Mouse (Mus musculus): ENCODE measurements at regions not wholly inside any gene's neighbourhood (a gene's known extent, or its start where the extent isn't known, plus 50 kb on each side); places are given as distances from the start of the nearest gene placed in this dataset.

GRCm38 (mm10) chr13:53717582-53717981 lies 244.7 kb upstream of the Msx2 start:
- peak; percentile 58 for DNase-seq (ENCODE audit: low read depth, low spot score)

GRCm38 (mm10) chr13:53717086-53717485 lies 244.2 kb upstream of the Msx2 start:
- DNase-seq (ENCODE audit: low read depth, low spot score) = no peak

GRCm38 (mm10) chr13:53709062-53709461 lies 236.2 kb upstream of the Msx2 start:
- DNase-seq (ENCODE audit: low read depth, low spot score) = no peak

GRCm38 (mm10) chr13:53707548-53707947 lies 234.7 kb upstream of the Msx2 start:
- peak; percentile 35 for DNase-seq (ENCODE audit: low read depth, low spot score)

GRCm38 (mm10) chr13:53704104-53704503 lies 231.2 kb upstream of the Msx2 start:
- no peak for DNase-seq (ENCODE audit: low read depth, low spot score)

GRCm38 (mm10) chr13:53700236-53700635 lies 227.4 kb upstream of the Msx2 start:
- DNase-seq (ENCODE audit: low read depth, low spot score) = no peak

- peak; percentile 43 for DNase-seq (ENCODE audit: low read depth, low spot score)
Observed at GRCm38 (mm10) chr13:53697954-53698353, 225.1 kb upstream of the Msx2 start.

GRCm38 (mm10) chr13:53695385-53695784 lies 222.5 kb upstream of the Msx2 start:
- no peak for DNase-seq (ENCODE audit: low read depth, low spot score)

GRCm38 (mm10) chr13:53688934-53689333 lies 216.1 kb upstream of the Msx2 start:
- DNase-seq (ENCODE audit: low read depth, low spot score) = no peak

- peak; percentile 83 for DNase-seq (ENCODE audit: low read depth, low spot score)
Observed at GRCm38 (mm10) chr13:53688489-53688888, 215.6 kb upstream of the Msx2 start.

- peak; percentile 52 for DNase-seq (ENCODE audit: low read depth, low spot score)
Observed at GRCm38 (mm10) chr13:53684498-53684897, 211.6 kb upstream of the Msx2 start.

GRCm38 (mm10) chr13:53677187-53677586 lies 204.3 kb upstream of the Msx2 start:
- DNase-seq (ENCODE audit: low read depth, low spot score) = no peak

GRCm38 (mm10) chr13:53670361-53670760 lies 197.5 kb upstream of the Msx2 start:
- DNase-seq (ENCODE audit: low read depth, low spot score) = no peak

GRCm38 (mm10) chr13:53667518-53667917 lies 194.6 kb upstream of the Msx2 start:
- no peak for DNase-seq (ENCODE audit: low read depth, low spot score)

- no peak for DNase-seq (ENCODE audit: low read depth, low spot score)
Observed at GRCm38 (mm10) chr13:53665592-53665991, 192.7 kb upstream of the Msx2 start.

- DNase-seq (ENCODE audit: low read depth, low spot score) = peak; percentile 53
Observed at GRCm38 (mm10) chr13:53664631-53665230, 191.9 kb upstream of the Msx2 start.

- no peak for DNase-seq (ENCODE audit: low read depth, low spot score)
Observed at GRCm38 (mm10) chr13:53652826-53653225, 180.0 kb upstream of the Msx2 start.

- DNase-seq (ENCODE audit: low read depth, low spot score) = no peak
Observed at GRCm38 (mm10) chr13:53648353-53648752, 175.5 kb upstream of the Msx2 start.

- no peak for DNase-seq (ENCODE audit: low read depth, low spot score)
Observed at GRCm38 (mm10) chr13:53642557-53642956, 169.7 kb upstream of the Msx2 start.

- no peak for DNase-seq (ENCODE audit: low read depth, low spot score)
Observed at GRCm38 (mm10) chr13:53639584-53639983, 166.7 kb upstream of the Msx2 start.

GRCm38 (mm10) chr13:53639115-53639514 lies 166.2 kb upstream of the Msx2 start:
- no peak for DNase-seq (ENCODE audit: low read depth, low spot score)

GRCm38 (mm10) chr13:53636011-53636410 lies 163.1 kb upstream of the Msx2 start:
- DNase-seq (ENCODE audit: low read depth, low spot score) = no peak

GRCm38 (mm10) chr13:53634637-53635203 lies 161.8 kb upstream of the Msx2 start:
- DNase-seq (ENCODE audit: low read depth, low spot score) = no peak

GRCm38 (mm10) chr13:53598050-53598449 lies 125.2 kb upstream of the Msx2 start:
- DNase-seq (ENCODE audit: low read depth, low spot score) = no peak

Measured in brain, adult 2 months (tissue).